Mouse (Mus musculus) hindbrain, embryonic 15.5 days (tissue): ENCODE data around the gene Rc3h2. TPM values are rescaled to one million over a fixed set of nuclear protein-coding genes. Genes with fewer than 3 reads are reported as not detected.

ENCODE experiments used
- polyA plus RNA-seq: library from polyadenylated mRNA; unstranded; fragments of >200 nt; fragmentation: Nextera tagmentation; extraction: Ambion mirVana; gene quantifications from 2 replicates; pipeline ENCODE4 v1.2.1, GENCODE M21; 2015

Rc3h2 gene
- polyA plus RNA-seq, 1 experiment from 2014 or later: 18.0 TPM

Other genes starting within 250 kb of the Rc3h2 start
- gene Olfr365, start 234.7 kb downstream of the Rc3h2 start, polyA plus RNA-seq: not detected in 2 replicates
- gene Olfr366, start 211.3 kb downstream of the Rc3h2 start, polyA plus RNA-seq: not detected in 2 replicates
- not detected in 2 replicates for gene Olfr368, start 96.4 kb downstream of the Rc3h2 start, polyA plus RNA-seq
- 48.9 and 49.2 TPM in 2 replicates for gene Pdcl, start 63.6 kb downstream of the Rc3h2 start, polyA plus RNA-seq
- gene Zbtb26, start 20.2 kb upstream of the Rc3h2 start, polyA plus RNA-seq: 6.8 and 7.6 TPM in 2 replicates
- 13.5 and 14.6 TPM in 2 replicates for gene Zbtb6, start 20.3 kb upstream of the Rc3h2 start, polyA plus RNA-seq
- gene Rabgap1, start 20.4 kb upstream of the Rc3h2 start, polyA plus RNA-seq: 40.8 and 51.4 TPM in 2 replicates
- gene Gpr21, start 93.4 kb upstream of the Rc3h2 start, polyA plus RNA-seq: 16.0 and 16.3 TPM in 2 replicates